Mouse (Mus musculus): ENCODE measurements around the gene Rpl26. TPM values are rescaled to one million over a fixed set of nuclear protein-coding genes. Genes with fewer than 3 reads are reported as not detected.

The Rpl26 gene
- polyA plus RNA-seq, 1 experiment from 2014 or later: 904 TPM

DNA sequence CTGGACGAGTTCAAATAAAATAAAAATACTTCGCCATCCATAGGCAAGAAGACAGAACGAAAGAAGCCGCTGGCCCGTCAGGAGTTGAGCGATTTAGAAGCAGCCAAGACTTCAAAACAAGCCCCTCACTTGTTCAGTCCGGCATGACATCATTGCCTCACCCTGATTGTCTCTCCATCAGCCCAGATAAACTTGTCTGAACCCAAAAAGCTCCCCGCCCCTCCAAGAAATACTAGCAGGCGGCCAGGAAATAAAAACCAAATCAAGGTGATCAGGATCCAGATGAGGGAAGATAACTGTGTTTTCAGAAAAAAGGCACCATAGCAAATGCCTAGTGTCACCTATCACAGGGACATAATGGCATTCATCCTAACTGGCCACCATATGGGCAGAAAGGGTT is 30.1 kb upstream of the Rpl26 start:
- Histone ChIP-seq H3K4me3 (no peak overlapping the region), H3K36me3 (no peaks in the 10 kb centered on the region), H3K4me1 (replicated peaks) (peaks cover 5% of the 10 kb centered on the region; the same call in 1 of the 2 replicates), H3K27ac (peak overlapping the region; percentile 2; the same call in 1 of the 2 replicates), H3K9me3 (no peaks in the 10 kb centered on the region), H3K27me3 (ENCODE audit: insufficient read depth, poor library complexity, severe bottlenecking) (no peaks in the 10 kb centered on the region)
- WGBS: 89% methylated on average over 9 of the region's 9 CpGs
- no peak for DNase-seq (ENCODE audit: low spot score)

DNA sequence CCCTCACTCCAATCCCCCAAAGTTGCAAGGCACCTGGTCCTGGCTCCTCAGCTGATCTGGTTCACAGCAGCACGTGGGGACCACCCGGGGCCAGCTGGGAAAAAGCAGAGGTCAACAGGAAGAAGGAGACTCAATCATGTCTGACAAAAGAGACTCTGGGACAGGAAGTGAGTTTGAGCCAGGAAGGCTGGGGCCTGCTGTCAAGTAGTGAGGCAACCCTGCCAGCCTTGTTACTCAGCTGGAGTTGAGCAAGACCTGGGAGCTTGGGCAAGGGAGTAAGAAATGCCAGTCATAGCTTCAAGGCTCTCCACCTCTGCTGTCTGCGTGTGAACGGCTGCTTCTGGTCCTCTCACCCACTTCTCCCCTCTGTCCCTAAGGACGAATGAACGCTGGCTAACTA is 29.6 kb upstream of the Rpl26 start, which contains the start of gene Ndel1:
Gene Ndel1 (minus strand): TSS at position 111 of the 400 bp plus-strand sequence.
- DNase-seq (ENCODE audit: low spot score): no peak
- Histone ChIP-seq H3K4me1 (replicated peaks) (peaks cover 5% of the 10 kb centered on the region; the same call in 1 of the 2 replicates), H3K27me3 (ENCODE audit: insufficient read depth, poor library complexity, severe bottlenecking) (no peaks in the 10 kb centered on the region), H3K9me3 (no peaks in the 10 kb centered on the region), H3K36me3 (no peaks in the 10 kb centered on the region), H3K4me3 (no peak within 1 kb of the TSS), H3K27ac (peak within 1 kb of the TSS; percentile 2; the same call in 1 of the 2 replicates)
- WGBS: 62% methylated on average over 6 of the region's 6 CpGs

DNA sequence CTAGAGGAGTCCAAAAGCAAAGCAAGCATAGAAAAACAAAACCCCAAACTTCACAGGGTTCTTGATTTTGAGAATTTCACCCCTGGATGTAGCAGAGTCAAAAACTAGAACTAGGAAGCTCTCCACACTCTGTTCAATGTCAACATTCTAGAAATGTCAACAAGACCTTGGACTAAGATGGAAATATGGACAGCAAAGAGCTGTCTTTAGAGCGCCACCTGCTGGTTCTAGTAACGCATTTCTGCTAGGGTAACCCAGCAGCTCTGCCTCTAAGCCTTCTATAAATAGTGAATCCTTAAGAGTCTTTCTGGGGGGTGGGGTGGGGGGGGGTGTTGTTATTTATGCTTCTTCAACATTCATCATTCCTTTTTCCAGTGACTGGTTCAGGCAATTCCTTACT is 26.5 kb upstream of the Rpl26 start:
- H3K4me1 ChIP-seq (replicated peaks): peaks cover 5% of the 10 kb centered on the region; the same call in 1 of the 2 replicates
- no peaks in the 10 kb centered on the region for H3K9me3 ChIP-seq
- WGBS: 1% methylated on average over 2 of the region's 2 CpGs
- no peak overlapping the region for H3K4me3 ChIP-seq
- H3K27me3 ChIP-seq (ENCODE audit: insufficient read depth, poor library complexity, severe bottlenecking): no peaks in the 10 kb centered on the region
- peak; percentile 49 for DNase-seq (ENCODE audit: low spot score)
- H3K27ac ChIP-seq: no peak overlapping the region
- no peaks in the 10 kb centered on the region for H3K36me3 ChIP-seq

DNA sequence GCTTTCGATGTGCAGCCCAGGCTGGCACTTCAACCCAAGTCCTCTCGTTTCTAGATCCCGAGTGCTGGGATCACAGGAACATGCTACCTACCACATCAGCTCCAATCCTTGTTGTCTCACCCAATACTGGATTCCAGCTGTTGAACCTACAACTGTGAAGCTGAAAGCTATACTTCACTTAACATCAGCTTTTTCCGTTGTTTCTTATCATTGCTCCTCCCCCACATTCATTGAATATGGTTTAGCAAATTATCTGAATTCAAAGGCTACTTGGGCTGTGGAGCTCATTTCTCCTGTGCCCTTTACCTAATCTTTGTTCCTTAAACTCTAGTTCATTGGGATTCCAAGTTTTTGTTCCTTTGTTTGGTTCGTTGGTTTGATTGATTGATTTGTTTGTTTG is 22.6 kb upstream of the Rpl26 start:
- DNase-seq (ENCODE audit: low spot score): no peak
- Histone ChIP-seq H3K27ac (no peak overlapping the region), H3K4me3 (no peak overlapping the region), H3K36me3 (no peaks in the 10 kb centered on the region), H3K9me3 (no peaks in the 10 kb centered on the region), H3K4me1 (replicated peaks) (peaks cover 3% of the 10 kb centered on the region; the same call in 1 of the 2 replicates), H3K27me3 (ENCODE audit: insufficient read depth, poor library complexity, severe bottlenecking) (no peaks in the 10 kb centered on the region)
- 91% methylated on average over 5 of the region's 5 CpGs for WGBS

DNA sequence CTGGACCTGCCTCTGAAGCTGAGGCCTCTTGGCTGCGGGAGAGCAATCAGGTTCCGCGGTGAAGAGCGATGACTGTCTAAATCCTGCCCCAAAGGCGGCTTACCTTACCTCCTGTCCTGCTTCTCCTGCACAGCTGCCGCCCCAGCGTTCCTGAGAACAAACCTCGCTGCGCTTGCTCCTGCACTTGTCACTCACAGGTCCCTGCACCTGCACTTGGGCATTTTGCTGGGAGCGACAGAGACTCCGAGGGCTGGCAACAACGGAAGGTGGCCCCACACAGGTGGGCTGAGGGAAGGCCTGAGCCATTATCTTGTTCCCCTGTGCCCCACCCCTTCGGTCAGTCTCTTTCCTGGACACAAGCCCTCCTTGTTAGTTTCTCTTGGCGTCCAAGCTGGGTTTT is 19.3 kb upstream of the Rpl26 start:
- WGBS: 22% methylated on average over 14 of the region's 14 CpGs
- H3K36me3 ChIP-seq: no peaks in the 10 kb centered on the region
- H3K27ac ChIP-seq: no peak overlapping the region
- no peak for DNase-seq (ENCODE audit: low spot score)
- H3K4me1 ChIP-seq (replicated peaks): peaks cover 3% of the 10 kb centered on the region; the same call in 1 of the 2 replicates
- no peak overlapping the region for H3K4me3 ChIP-seq
- no peaks in the 10 kb centered on the region for H3K9me3 ChIP-seq
- H3K27me3 ChIP-seq (ENCODE audit: insufficient read depth, poor library complexity, severe bottlenecking): no peaks in the 10 kb centered on the region

DNA sequence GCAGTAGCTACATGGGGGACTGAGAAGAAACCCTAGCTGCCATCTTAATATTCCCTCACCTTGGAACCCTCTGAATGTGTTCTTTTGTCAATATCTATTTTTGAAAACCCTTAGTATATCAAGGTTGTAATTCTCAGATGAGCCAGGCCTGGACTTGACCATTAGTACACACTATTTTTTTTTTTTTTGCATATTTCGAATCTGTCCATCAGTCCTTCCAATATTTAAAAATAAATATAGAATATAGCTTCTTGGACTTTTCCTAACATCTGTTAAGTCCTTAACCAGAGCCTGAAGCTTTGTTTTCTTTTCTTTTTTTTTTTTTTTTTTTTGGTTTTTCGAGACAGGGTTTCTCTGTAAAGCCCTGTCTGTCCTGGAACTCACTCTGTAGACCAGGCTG is 17.5 kb upstream of the Rpl26 start:
- H3K4me1 ChIP-seq (replicated peaks): peaks cover 7% of the 10 kb centered on the region

DNA sequence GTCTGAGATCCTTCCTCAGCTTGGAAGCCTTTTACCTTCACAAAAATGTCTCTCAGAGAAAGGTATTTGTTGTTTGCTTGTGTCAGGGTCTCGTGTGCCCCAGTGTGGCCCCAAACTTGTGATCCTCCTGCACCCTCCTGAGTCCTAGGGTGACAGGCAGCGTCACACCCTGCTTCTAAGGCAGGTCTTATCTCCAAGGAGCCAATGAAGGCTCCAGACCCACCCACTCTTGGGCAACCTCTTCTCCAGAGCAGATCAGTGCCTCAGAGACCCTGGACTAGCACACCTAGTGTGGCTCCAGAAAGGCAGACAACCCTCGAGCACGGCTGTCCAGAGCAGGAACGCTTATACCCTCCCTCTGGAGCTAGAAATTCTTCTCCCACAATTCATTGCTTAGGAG is 17.0 kb upstream of the Rpl26 start:
- no peak for DNase-seq (ENCODE audit: low spot score)
- no peak overlapping the region for H3K4me3 ChIP-seq
- H3K9me3 ChIP-seq: no peaks in the 10 kb centered on the region
- WGBS: 70% methylated on average over 5 of the region's 5 CpGs
- H3K36me3 ChIP-seq: no peaks in the 10 kb centered on the region
- no peak overlapping the region for H3K27ac ChIP-seq
- peaks cover 7% of the 10 kb centered on the region for H3K4me1 ChIP-seq (replicated peaks)
- H3K27me3 ChIP-seq (ENCODE audit: insufficient read depth, poor library complexity, severe bottlenecking): no peaks in the 10 kb centered on the region

More for the DNA sequence above, 17.5 kb upstream of the Rpl26 start:
- Histone ChIP-seq H3K9me3 (no peaks in the 10 kb centered on the region), H3K4me3 (no peak overlapping the region), H3K27ac (no peak overlapping the region), H3K27me3 (ENCODE audit: insufficient read depth, poor library complexity, severe bottlenecking) (no peaks in the 10 kb centered on the region), H3K36me3 (no peaks in the 10 kb centered on the region)
- no peak for DNase-seq (ENCODE audit: low spot score)
- 75% methylated on average over 2 of the region's 2 CpGs for WGBS

DNA sequence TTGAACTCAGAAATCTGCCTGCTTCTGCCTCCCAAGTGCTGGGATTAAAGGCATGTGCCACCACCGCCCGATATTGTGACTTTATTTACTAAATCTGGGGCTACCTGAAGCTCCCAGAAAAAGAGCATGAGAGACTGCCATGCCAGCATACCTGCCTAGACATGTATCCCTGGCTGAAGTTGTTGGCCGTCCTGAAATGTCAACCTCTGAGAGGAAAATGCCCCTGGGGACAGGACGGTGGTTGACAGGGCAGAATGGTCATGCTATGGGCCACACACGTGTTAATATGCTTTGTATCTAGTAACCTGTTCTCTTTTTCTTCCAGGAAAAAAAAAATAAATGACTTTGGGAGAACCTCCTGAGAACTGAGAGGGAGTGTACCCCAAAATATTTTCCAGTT is 15.3 kb upstream of the Rpl26 start:
- no peak overlapping the region for H3K4me3 ChIP-seq
- no peak for DNase-seq (ENCODE audit: low spot score)
- H3K27me3 ChIP-seq (ENCODE audit: insufficient read depth, poor library complexity, severe bottlenecking): no peaks in the 10 kb centered on the region
- 80% methylated on average over 5 of the region's 5 CpGs for WGBS
- H3K36me3 ChIP-seq: no peaks in the 10 kb centered on the region
- peaks cover 7% of the 10 kb centered on the region for H3K4me1 ChIP-seq (replicated peaks)
- H3K27ac ChIP-seq: no peak overlapping the region
- H3K9me3 ChIP-seq: no peaks in the 10 kb centered on the region

DNA sequence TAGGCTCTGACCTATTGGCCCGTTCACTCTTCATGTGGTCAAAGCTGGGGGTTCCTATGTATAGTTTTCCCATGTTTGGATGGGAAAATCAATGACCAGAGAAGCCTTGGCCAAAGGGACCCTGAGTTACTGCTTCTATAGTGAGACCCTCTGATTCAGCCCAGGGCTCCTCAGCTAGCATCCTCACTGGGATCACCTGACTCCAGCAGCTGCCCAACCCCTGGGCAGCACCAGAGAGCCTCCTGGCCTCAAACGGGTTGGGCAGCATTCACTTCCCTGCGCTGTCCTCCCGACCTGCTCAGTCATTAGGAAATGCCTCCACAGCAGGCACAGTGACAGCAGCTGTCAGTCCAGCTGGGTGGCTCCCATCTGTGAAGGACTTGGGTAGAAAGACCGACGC is 13.1 kb upstream of the Rpl26 start, which contains the start of gene Rnf222:
Gene Rnf222 (plus strand): TSS at position 301 of the 400 bp plus-strand sequence.
- no peak within 1 kb of the TSS for H3K27ac ChIP-seq
- no peaks in the 10 kb centered on the region for H3K27me3 ChIP-seq (ENCODE audit: insufficient read depth, poor library complexity, severe bottlenecking)
- H3K36me3 ChIP-seq: no peaks in the 10 kb centered on the region
- no peaks in the 10 kb centered on the region for H3K9me3 ChIP-seq
- WGBS: 38% methylated on average over 6 of the region's 6 CpGs
- no peak within 1 kb of the TSS for H3K4me3 ChIP-seq
- DNase-seq (ENCODE audit: low spot score): no peak
- peaks cover 4% of the 10 kb centered on the region for H3K4me1 ChIP-seq (replicated peaks)

DNA sequence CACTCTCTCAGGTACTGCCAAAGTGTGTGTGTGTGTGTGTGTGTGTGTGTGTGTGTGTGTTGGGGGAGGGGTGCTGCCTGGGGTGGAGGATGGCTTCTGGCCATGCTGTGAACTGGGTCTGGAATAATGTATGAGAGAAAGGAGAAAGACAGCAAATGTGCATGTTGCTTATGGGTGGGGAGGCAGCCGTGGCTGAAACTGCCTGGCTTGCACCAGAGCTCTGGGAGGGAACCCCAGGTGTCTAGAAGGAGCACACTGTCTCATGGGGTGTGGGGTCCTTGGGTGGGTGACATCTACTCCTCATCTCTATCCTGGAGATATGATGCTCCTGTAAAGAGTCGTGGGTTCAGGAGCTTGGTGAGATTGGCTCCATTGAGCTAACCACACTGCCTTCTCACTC is 12.7 kb upstream of the Rpl26 start:
- DNase-seq (ENCODE audit: low spot score): no peak
- Histone ChIP-seq H3K27ac (no peak overlapping the region), H3K4me3 (no peak overlapping the region), H3K27me3 (ENCODE audit: insufficient read depth, poor library complexity, severe bottlenecking) (no peaks in the 10 kb centered on the region), H3K4me1 (replicated peaks) (peaks cover 4% of the 10 kb centered on the region), H3K36me3 (no peaks in the 10 kb centered on the region), H3K9me3 (no peaks in the 10 kb centered on the region)
- 81% methylated on average over 2 of the region's 2 CpGs for WGBS

DNA sequence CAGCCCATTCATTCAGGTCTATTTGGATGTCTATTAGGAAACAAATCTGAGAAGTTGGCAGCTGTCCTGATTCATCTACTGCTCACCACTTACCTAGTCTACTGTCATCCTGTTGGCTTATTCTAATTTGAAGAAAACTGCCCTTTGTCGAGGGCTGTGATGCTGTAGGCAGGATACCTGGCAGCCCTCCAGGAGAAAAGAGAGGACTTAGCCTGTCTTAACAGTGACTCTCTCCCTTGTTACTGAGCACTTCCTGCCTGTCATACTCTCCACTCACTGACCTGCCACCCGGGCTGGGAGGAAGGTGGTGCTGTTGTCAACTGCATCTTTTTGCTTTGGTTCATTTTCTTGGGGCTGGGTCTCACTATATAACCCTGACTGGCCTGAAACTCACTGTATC is 10.8 kb upstream of the Rpl26 start:
- WGBS: 62% methylated on average over 2 of the region's 2 CpGs
- no peak for DNase-seq (ENCODE audit: low spot score)

DNA sequence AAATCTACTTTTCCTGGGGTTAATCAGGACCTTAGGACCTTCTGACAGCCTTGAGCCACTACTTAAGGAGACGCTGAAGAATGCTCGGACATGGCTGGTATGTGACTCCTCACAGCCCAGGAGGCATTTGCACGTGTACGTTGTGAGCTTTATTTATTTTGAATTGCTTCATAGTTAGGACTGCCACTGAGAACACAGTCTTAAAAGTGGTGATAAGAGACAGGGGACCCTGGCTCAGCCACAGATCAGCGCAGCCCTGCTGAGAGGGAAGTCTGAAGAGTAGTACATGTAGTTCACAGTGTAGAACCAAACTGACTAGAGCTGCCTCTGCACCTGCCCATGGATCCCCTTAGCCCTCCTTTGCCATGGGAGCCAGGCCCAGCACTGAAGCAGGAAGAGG is 9.6 kb upstream of the Rpl26 start:
- WGBS: 81% methylated on average over 5 of the region's 5 CpGs
- Histone ChIP-seq H3K4me3 (no peak overlapping the region), H3K4me1 (replicated peaks) (peaks cover 4% of the 10 kb centered on the region), H3K27ac (no peak overlapping the region), H3K9me3 (no peaks in the 10 kb centered on the region), H3K36me3 (no peaks in the 10 kb centered on the region), H3K27me3 (ENCODE audit: insufficient read depth, poor library complexity, severe bottlenecking) (no peaks in the 10 kb centered on the region)
- DNase-seq (ENCODE audit: low spot score): no peak

More for the DNA sequence above, 10.8 kb upstream of the Rpl26 start:
- no peak overlapping the region for H3K27ac ChIP-seq
- no peak overlapping the region for H3K4me3 ChIP-seq
- no peaks in the 10 kb centered on the region for H3K36me3 ChIP-seq
- H3K27me3 ChIP-seq (ENCODE audit: insufficient read depth, poor library complexity, severe bottlenecking): no peaks in the 10 kb centered on the region
- H3K9me3 ChIP-seq: no peaks in the 10 kb centered on the region
- H3K4me1 ChIP-seq (replicated peaks): peaks cover 4% of the 10 kb centered on the region

DNA sequence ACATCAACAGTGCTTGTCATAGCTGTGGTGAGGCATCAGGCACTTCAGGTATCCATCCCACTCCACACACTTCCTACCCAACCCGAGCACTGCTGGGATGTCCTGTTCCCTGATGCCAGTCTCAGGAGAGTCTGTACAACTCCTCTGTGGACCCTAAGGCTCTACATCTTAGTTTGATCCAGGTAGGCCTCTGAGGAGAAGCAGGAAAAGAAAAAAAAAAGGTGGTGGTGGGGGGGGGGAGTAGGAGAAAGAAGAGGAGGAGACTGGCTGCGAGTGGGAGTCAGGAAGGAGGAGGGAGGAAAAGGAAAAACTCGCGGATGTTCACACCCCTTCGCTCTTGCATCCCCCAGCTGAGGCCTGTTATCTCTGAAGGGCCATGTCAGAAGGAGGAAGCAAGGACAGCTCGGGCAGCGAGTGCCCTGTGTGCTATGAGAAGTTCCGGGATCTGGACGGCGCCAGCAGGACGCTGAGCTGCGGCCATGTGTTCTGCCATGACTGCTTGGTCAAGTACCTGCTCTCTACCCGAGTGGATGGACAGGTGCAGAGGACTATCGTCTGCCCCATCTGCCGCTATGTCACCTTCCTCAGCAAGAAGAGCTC is 9.1 kb upstream of the Rpl26 start:
- no peaks in the 10 kb centered on the region for H3K27me3 ChIP-seq (ENCODE audit: insufficient read depth, poor library complexity, severe bottlenecking)
- no peak overlapping the region for H3K4me3 ChIP-seq
- H3K9me3 ChIP-seq: no peaks in the 10 kb centered on the region
- H3K36me3 ChIP-seq: no peaks in the 10 kb centered on the region
- 77% methylated on average over 15 of the region's 15 CpGs for WGBS
- no peak for DNase-seq (ENCODE audit: low spot score)
- H3K27ac ChIP-seq: no peak overlapping the region
- peaks cover 4% of the 10 kb centered on the region for H3K4me1 ChIP-seq (replicated peaks)

All from hindbrain, embryonic 10.5 days (tissue).